Mouse (Mus musculus): ENCODE measurements around the gene Rpn2.

The Rpn2 gene

DNA sequence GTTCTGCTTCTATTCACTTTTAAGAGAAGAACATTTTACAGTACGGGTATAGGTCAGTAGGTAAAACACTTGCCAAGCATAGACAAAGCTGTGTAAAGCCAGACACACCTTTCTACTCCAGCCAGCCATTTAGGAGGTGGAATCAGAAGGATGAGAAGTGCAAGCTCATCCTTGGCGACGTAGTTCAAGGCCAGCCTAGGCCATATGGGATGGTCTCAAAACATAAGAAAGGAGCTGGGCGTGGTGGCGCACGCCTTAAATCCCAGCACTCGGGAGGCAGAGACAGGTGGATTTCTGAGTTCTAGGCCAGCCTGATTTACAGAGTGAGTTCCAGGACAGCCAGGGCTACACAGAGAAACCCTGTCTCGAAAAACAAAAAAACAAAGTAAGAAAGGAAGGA, 30.8 kb downstream of the Rpn2 start:
- DNase-seq (ENCODE audit: low spot score in 2 of 2) = no peak

DNA sequence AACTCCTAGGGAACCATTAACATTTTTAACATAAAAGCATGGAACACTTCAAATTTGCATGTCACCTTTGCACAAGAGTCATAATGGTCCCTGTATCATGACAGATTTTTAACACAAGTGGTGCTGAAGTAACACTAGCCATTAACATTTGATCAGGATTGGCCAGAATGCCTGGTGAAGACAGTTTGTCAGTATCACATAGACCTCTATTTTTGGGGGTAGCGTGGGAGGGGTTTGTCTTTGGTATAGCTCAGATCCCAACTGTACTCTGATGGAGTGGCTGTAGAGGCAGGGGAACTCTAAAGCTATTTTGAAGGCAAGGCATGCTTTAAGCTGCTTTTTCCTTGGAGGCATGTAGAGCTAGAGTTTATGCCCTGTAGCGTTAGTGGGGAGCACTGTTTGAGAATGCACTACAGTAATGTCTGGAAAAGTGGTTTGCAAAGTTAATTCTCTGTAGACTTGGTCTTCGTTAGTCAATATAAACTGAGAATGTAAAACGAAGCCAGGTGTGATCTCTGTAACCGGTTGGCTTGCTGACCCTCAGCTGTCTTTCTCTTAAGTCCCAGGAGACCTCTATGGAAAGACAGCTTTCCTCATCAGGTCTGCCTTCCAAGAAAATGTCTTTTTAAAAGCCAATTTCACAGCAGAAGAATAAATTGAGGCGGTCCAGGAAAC, 32.3 kb downstream of the Rpn2 start:
- DNase-seq (ENCODE audit: low spot score in 2 of 2) = no peak

DNA sequence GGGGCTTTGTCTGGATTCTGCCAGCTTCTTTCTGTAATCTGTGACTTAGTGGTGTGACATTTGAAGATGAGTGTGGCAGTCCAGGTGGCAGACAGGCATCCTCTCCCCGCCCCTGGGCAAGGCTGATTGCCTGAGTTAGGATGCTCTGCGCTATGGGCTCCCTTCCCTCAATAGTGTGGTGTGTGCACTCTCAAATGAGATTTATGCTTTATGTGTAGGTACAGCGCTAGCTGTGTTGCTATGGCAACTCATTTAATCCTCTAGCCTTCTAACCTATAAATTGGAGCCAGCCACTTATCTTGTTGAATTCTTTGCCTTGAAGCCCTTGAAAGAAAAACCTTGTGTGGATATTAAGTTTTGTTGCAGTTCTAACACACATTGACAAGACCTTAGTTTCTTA, 34.9 kb downstream of the Rpn2 start:
- DNase-seq (ENCODE audit: low spot score in 2 of 2) = no peak

DNA sequence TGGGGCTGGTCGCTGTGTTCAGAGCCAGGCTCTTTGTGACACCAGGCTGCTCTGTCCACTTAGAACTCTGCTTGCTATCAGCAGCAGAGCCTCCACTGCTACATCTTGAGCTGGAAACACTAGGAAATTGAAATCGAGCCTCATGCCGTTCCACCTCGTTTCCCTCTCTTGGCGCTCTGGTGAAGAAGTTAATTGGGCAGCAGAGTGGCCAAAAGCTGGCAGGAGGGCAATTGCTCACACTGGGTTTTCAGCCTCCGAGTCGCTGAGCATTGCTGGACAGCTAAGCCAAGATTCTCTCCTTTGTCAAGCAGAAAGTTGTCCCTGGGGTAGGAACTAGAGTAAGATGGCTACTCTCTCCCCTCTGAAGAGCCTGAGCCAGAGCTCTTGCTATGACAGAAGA, 35.5 kb downstream of the Rpn2 start:
- DNase-seq (ENCODE audit: low spot score in 2 of 2) = no peak

DNA sequence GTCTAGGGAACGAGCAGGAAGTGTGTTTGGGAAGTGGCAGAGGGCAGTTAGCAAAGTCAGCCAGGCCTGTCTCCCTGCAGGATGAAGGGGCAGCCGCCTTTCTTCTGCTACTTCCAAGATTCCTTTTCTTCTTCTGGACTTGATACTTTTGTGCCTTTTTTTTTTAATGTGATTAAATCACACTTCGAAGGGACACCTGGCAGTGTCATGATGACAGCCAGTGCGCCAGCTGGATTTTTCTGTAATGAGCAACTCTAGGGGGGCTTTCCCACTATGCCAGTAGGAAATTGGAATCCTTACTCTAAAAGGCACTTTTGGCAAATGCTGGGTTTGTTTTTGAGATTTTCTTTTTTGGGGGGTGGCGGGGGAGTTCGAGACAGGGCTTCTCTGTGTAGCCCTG, 36.7 kb downstream of the Rpn2 start:
- DNase-seq (ENCODE audit: low spot score in 2 of 2) = no peak

DNA sequence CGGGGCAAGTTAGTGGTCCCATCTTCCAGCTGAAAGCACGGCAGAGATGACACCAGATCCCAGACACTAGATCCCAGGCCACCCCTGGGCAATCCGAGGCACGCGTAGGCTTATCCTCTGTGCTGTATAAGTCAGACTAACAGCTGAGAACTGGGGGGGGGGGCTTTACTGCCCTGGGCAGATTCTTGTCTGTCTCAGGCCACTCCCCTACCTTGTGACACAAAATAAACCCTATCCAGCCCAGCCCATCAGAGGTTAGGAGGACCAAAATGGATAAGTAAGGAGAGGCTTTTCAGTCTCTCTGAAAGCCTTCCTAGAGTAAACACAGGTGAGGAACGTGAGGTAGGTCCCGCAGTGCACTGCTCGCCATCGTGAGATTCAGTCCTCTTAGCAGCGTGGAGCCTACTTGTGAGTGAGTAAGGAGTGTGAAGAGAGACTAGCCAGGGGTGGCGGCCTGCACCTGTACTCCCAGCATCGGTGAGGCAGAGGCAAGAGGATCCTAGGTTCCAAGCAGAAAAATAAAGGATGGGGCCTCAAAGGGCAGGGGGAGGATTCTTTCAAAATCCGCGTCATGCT, 37.6 kb downstream of the Rpn2 start:
- DNase-seq (ENCODE audit: low spot score in 2 of 2) = no peak

DNA sequence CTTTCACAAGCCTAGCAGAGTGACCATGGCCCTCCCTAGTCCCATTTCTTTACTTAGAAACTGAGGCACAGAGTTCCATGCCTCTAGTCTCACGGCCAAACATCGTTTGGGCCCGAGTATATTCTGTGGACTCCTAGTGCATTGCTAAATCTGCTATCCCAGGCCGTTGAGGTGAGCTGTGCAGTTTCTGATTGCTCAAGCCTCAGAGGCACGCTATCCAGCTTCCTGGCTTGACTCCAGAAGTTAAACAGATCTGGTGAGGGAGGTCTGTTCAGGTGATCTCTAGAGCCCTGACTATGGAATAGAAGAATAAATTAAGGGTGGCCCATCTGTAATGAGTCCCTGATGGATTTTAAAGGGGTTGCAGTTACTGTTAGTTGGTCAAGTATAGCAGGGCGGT, 38.4 kb downstream of the Rpn2 start:
- DNase-seq (ENCODE audit: low spot score in 2 of 2) = no peak

DNA sequence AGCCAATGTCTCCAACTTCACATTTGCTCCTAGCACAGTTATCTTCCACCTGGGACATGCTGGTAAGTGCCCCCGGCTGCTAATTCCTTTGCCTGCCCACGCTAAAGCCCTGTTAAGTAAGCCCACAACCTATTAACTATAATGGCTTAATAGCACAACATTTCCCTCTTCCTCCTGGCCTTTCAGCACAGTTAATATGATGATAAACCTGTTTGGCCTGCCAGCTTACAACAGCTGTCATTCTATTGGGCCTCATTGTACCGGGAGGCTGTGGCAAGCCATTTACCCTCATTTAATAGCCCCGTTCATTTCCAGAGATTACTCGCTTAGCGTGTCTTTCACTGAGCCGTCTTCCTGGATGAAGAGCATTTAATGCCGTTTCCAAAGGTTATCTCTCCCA, 41.3 kb downstream of the Rpn2 start:
- no peak for DNase-seq (ENCODE audit: low spot score in 2 of 2)

DNA sequence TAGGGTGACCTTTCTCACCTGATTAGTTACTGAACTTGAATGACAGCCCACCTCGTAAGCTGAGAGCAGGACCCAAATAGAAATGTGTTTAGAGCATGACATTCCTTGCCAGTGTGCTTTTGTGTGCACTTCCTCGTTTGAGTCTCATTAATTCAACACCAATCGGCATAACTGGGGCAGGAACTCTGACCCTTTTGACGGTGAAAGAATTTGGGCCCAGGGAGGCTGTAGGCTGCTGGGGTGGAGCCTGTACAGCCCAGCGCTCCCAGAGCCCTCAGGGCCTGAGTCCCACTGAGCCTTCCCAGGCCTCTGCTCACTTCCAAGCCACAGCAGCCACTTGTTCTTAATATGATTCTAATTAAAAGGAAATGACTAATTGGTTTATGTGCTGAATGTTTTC, 42.1 kb downstream of the Rpn2 start:
- no peak for DNase-seq (ENCODE audit: low spot score in 2 of 2)

DNA sequence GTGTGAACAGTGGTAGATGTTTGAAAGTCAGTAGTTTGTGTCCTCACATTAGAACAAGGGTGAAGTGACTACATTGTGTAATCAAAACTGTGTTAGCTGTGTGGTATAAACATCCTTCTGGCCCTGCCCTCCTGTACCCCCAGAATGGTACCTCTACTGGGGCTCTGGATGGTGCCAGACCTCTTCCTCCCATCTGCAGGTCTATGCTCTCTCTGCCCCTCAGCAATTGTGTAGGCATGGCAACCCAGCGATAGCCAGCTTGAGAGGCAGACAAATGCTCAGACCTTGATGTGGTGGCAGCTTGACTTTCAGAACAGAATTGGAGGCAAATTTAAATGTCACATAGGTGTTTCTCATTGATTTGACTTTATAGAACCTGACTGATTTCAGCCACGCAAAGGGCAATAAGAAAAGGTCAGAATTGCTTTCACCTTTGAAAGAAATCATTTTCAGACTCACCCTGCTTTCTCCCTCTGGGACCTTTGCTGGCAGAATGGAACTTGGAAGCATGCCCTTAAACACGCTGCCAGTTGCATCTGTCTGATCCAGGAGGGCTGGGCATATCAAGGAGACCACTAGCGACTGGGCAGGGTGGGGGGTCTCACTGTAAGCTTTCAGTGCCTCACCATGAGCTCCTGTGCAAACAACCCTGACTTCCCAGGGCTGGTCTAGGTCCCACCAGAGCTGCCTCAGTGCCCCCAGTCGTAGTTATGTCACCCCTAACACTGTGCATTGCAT, 43.4 kb downstream of the Rpn2 start:
- DNase-seq (ENCODE audit: low spot score in 2 of 2) = no peak

DNA sequence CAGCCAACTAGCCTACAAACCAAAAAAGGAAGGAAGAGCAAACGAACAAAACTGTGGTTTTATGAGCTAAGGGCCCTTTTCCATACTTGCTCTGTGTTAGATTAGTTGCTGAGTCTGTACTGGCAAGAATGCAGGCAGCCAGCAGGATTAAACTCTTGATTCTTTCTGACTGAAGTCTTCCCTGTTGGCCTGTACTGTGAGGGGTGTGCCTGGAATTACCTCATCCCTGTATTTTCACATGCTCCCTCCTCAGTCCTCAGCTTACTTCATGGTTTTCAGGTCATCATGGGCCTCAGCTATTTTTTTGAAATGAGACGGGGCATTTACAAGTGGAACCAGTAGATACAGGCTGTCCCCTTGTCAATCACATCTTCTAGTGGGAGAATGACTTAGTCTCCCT, 46.4 kb downstream of the Rpn2 start:
- peak in 1 of 2 experiments; percentile 40 for DNase-seq (ENCODE audit: low spot score in 2 of 2)

DNA sequence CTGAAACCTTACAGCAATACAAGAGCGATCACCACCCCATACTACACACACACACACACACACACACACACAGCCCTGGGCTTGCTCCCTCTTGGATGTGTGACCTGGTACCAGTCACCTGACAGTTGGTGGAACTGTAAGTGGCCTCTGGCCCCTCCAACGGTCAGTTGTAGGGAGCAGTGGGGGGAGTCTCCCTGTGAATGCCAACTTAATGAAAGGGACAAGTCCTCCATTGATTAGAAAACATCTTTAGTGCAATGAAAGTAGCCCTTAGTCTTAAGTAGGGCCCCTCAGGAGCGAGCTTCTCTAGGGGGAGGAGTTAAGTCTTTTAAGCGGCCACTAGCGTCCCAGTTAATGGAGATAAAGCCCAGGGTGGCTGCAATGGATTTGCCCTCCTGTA, 49.3 kb downstream of the Rpn2 start:
- no peak for DNase-seq (ENCODE audit: low spot score in 2 of 2)

DNA sequence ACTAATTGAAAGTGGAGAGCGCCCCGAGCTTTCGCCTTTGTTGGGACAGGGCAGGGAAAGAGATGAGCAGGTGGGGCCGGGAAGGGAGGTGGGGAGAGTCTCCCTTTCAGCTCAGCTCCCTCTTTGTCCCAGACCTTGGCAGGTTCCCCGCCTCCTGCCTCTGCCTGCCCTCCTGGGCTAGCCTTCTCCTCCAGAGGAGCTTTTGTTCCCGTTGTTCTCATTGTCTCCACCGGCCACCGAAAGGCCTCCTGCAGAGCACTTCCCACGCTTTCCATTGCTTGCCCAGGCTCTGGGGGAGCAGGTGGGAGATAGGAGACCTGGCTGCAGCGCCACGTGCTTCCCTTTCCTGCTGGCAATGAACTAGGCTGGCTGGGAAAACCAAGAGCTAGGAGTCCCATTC, 49.8 kb downstream of the Rpn2 start:
- no peak for DNase-seq (ENCODE audit: low spot score in 2 of 2)

DNA sequence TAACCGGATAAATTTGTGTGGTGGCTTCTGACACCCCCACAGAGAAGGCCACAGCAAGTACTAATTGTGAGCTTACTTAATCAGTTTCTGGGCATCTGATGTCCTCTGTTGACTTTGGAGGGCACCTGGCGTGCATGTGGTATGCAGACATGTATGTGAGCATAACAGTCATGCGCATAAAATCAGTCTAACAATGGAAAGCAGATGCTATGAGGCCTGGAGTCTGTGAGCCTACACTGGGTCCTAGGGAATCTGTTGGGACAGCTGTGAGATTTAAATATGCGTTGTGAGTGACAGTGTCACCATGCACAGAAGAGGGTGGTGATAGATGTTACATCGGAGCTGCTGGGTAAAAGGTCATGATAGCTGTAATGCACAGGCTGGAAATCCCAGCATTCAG, 53.2 kb downstream of the Rpn2 start:
- no peak for DNase-seq (ENCODE audit: low spot score in 2 of 2)

DNA sequence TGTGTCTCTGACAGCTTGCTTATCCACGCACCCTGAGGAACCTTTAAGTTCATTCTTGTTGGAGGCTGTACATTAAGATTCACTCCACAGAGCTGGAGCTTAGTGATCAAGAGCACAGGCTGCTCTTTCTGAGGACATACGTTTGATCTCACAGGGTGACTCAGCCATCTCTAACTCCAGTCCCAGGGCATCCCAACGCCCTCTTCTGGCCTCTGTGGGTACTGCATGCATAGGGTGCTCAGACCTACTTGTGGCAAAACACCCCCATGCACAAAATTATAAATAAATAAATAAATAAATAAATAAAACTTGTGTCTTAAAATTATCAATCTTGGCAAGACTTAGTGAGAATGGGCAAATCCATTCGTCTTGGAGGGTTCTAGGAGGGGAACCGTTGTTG, 59.8 kb downstream of the Rpn2 start:
- peak; percentile 47 to 49 for DNase-seq (ENCODE audit: low spot score in 2 of 2)

DNA sequence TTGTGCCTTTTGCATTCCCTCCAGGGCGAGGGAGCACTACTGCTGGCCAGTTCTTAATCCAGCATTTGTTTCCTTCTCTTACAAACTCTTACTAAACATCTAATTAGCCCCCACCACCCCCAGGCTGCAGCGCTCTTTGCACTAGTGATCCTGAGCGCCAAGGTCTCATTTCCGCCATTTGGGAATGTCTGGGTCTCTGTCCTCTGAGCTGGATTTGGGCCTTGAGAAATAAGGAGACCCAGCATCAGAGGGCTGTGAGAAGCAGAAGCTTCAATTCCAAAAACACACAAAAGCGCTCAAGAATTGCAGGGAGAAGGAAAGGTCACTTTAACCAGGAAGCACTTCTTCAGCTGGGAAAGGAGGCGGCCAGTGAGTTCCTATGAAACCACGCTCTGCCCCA, 60.7 kb downstream of the Rpn2 start:
- DNase-seq (ENCODE audit: low spot score in 2 of 2) = no peak

DNA sequence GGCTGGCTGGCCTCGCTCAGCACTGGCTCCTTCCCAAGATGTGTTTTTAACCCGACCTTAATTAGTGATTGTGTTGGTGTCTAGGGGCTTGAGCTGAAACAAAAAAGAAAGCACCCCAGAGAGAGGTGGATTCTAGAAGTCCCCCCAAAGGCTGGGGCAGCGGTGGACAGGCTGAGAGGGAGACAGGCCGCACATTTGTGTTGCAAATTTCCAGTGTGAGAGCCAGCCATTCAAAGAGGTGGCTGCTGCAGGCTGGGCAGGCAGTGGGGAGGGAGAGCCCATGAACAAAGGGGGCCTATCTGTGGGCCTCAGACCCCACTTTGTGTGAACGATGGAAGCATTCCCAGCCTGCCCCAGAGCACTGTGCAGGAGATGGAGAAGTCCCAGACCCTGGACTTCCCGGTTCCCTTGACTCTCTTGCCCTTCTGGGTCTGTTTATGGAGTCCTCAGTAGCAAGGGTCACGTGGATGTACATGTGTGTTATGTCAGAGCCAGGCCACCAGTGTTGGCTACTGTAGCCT, 61.5 kb downstream of the Rpn2 start:
- DNase-seq (ENCODE audit: low spot score in 2 of 2) = no peak

DNA sequence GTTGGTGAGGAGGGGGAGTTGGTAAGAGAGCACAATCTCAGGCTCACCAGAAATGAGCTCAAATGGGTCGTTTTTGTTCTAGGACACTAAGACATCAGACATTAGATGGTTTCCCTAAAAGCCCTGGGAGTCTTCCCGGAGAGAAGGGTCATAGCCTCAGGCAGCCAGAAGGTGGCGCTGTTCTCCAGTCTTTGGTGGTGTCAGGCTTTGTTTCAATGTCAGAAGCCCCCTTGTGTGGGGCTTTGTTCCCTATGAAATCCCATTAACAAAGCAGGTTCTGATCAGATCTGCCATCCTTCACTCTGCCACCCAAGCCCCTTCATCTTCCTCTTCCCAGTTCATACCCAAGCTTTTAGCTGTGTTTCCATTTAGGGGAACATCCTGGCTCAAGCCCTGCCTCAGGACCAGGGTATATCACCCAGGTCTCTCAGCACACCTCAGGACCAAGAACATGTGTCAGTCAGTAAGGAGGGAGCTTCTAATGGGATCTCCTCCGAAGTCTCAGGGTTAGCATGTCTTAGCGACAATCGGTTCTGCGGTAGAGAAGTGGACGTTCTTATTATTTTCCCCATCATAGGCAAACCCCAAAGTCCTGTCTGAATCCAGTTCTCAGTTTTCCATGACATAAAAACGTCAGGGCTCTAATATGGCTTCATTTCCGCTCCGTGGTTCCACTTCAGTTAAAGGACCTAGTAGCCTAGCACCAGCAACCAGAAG, 62.9 kb downstream of the Rpn2 start:
- DNase-seq (ENCODE audit: low spot score in 2 of 2) = peak; percentile 45 to 61

DNA sequence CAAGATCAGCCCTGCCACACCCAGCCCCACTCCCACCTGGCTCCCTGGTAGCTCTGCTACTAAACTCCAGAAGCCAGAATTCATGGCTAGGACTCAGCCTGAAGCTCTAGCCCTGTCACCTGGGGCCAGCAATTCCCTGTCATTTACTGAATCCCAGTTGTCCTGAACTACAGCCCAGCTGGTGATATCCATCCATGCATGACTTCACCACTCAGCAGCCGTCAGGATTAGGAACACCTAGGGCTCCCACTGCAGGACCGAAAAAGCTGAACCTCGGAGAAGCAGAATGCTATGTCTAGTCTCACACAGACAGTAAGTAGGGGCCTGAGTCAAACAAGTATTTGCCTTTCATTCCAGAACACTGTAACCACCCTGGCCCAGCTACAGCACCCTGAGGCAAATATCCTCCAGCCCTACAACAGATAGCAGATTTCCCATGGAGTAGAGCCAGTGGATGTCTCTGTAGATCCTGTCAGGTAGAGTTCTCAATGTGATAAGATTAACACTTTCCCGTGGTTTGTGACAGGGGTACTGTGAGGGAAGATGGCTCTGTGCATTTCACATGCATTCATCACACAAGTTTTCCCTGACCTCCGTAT, 63.6 kb downstream of the Rpn2 start:
- no peak for DNase-seq (ENCODE audit: low spot score in 2 of 2)

DNA sequence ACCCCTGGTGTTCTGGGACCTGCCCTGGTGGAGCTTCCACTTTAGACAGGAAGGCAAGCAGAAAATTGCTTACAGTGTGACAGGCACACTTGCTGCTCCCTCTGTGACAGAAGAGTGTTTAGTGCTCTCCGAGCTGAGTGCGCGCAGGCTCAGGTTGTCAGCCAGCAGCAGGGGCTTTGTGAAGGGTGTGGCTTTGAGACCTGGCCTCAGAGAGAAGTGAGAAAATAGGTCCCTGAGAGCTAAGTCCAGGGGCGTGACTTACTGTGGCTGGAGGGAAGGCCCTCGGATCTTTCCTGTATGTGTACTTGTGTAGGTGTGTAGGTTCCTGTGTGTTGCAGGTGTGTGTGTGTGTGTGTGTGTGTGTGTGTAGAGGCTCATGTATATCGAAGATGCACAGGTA, 64.5 kb downstream of the Rpn2 start:
- no peak for DNase-seq (ENCODE audit: low spot score in 2 of 2)

DNA sequence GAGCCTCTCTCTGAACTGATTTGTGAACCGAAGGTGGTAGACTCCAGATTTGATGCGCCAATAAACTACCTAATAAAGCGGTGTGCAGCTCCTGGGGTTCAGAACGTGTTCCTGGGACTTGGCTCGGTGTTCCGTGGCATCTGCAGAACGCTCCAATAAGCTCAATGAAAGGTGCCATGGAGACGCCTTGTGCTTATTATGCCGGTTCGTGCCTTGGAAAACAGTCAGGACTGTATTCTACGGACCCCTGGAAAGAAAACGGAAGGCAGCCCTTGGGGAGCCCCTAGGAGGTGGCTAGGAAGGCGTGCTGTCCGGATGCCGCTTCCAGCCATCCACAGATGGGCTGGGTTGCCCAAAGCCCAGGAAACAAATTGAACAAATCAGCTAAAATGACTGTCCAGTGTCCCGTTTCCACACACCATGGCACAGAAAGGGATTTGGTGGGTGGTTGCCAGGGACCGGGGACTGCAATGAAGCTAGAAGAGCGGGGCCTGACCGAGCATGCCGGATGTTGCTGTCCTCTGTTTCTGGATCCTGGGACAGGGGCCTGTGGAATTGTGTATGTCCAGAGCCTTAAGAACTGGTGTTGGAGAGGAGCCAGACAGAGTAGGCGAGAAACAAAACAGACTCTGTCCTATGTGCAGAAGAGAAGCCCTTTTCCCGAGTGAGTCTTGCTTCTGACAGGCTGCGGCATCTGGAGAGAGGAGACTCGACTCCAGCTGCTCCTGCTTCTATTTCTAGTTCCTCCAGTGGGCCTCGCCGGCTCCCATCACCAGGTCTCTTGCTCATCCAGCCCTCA, 68.7 kb downstream of the Rpn2 start, which contains the start of gene Ghrh:
Gene Ghrh (minus strand): TSS at position 146 of the 799 bp plus-strand sequence.
- no peak for DNase-seq (ENCODE audit: low spot score in 2 of 2)
